Mouse (Mus musculus) kidney, embryonic 16.5 days (tissue): ENCODE measurements around the gene Osbpl9. TPM values are rescaled to one million over a fixed set of nuclear protein-coding genes. Genes with fewer than 3 reads are reported as not detected.

ENCODE experiments used
- ATAC-seq: fragments of 200-750 bp; cut with Nextera tagmentation; 2 replicates; pipeline ENCODE4 v1.8.0; 2017; ENCODE audit warnings: moderate TSS enrichment; ENCODE audit not compliant: low FRiP score, low TSS enrichment
- H3K27ac ChIP-seq: fragments of 300-500 bp; sonication (generic); 2 replicates; pipeline ENCODE4 v1.5.1; 2014; ENCODE audit warnings: low read length
- H3K27me3 ChIP-seq: fragments of 300-500 bp; sonication (generic); 2 replicates; pipeline ENCODE4 v1.6.1; 2014; ENCODE audit warnings: low read length, control low read depth, mixed read lengths; ENCODE audit not compliant: insufficient read depth
- H3K36me3 ChIP-seq: fragments of 300-500 bp; sonication (generic); 2 replicates; pipeline ENCODE4 v1.6.1; 2014; ENCODE audit warnings: low read length, control low read depth, mixed read lengths; ENCODE audit not compliant: insufficient read depth
- H3K4me1 ChIP-seq: fragments of 300-500 bp; sonication (generic); 2 replicates; pipeline ENCODE4 v1.6.1; 2014; ENCODE audit warnings: low read length, control low read depth, mixed read lengths; ENCODE audit not compliant: insufficient read depth
- H3K4me2 ChIP-seq: fragments of 300-500 bp; sonication (generic); replicated peaks from 2 replicates; pipeline ENCODE4 v1.6.1; 2014; ENCODE audit warnings: low read depth, low read length
- H3K4me3 ChIP-seq: fragments of 300-500 bp; sonication (generic); 2 replicates; pipeline ENCODE4 v1.5.1; 2014; ENCODE audit warnings: mild to moderate bottlenecking, low read length
- H3K9ac ChIP-seq: fragments of 300-500 bp; sonication (generic); replicated peaks from 2 replicates; pipeline ENCODE4 v1.6.1; 2014; ENCODE audit warnings: low read length
- H3K9me3 ChIP-seq: fragments of 300-500 bp; sonication (generic); 2 replicates; pipeline ENCODE4 v1.6.1; 2016; ENCODE audit warnings: low read length, control low read depth
- WGBS: fragments of 180-500 bp; shearing (Covaris S2); extraction: QIAGEN DNeasy Blood & Tissue Kit; methylation state at CpG from one replicate; pipeline ENCODE4 v1.1.7; 2014; 5-methylcytosine and 5-hydroxymethylcytosine counted together
- polyA plus RNA-seq: library from polyadenylated mRNA; unstranded; fragments of >200 nt; fragmentation: Nextera tagmentation; extraction: Ambion mirVana; gene quantifications from 2 replicates; pipeline ENCODE4 v1.2.1, GENCODE M21; 2015

The Osbpl9 gene
- polyA plus RNA-seq, 1 experiment from 2014 or later = 77.6 TPM

DNA sequence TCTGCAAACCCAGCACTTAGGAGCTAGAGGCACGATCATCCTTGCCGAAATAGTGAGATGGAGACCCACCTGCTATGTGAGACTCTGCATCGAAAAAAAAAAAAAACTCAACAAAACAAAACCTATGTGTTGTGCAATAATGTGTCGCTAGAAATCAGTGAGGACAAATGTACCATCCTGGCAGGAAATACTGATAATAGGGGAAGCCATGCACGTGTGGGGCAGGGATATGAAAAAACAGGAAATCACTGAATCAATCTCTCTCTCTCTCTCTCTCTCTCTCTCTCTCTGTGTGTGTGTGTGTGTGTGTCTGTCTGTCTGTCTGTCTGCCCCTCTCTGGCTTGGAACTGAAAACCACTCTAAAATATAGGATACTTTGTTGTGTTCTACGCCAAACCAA lies 81.3 kb downstream of the Osbpl9 start:
- no peak for ATAC-seq
- no peaks in the 10 kb centered on the region for H3K36me3 ChIP-seq
- H3K27me3 ChIP-seq = no peaks in the 10 kb centered on the region
- no peak overlapping the region for H3K9ac ChIP-seq
- no peak overlapping the region for H3K4me3 ChIP-seq
- no peaks in the 10 kb centered on the region for H3K9me3 ChIP-seq
- WGBS = 75% methylated on average over 6 of the region's 6 CpGs
- H3K4me1 ChIP-seq = peaks cover 22% of the 10 kb centered on the region
- H3K27ac ChIP-seq = no peak overlapping the region
- no peak overlapping the region for H3K4me2 ChIP-seq

DNA sequence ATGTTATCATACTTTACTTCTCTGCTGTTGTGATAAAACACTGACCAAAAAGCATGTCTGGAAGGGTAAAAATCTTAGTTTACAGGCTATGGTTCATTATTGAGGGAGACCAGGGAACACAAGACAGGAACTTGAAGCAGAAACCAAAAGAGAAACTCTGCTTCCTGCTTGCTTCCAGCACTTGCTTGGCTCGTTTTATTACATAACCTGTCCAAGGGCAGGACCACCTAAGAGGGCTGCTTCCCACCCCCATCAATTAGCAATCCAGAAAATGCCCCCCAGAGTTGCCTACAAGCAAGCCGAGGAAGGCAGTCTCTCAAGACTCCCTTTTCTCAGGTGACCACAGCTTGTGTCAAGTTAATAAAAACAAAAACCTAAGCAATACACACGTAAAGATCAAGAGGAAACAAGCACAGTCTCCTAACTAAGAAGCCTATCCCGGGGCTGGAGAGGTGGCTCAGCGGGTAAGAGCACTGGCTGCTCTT lies 82.4 kb downstream of the Osbpl9 start:
- ATAC-seq = no peak
- H3K4me3 ChIP-seq = no peak overlapping the region
- no peak overlapping the region for H3K9ac ChIP-seq
- no peaks in the 10 kb centered on the region for H3K36me3 ChIP-seq
- peaks cover 23% of the 10 kb centered on the region for H3K4me1 ChIP-seq
- H3K27me3 ChIP-seq = no peaks in the 10 kb centered on the region
- WGBS = 80% methylated on average over 5 of the region's 5 CpGs
- no peak overlapping the region for H3K4me2 ChIP-seq
- no peak overlapping the region for H3K27ac ChIP-seq
- no peaks in the 10 kb centered on the region for H3K9me3 ChIP-seq

DNA sequence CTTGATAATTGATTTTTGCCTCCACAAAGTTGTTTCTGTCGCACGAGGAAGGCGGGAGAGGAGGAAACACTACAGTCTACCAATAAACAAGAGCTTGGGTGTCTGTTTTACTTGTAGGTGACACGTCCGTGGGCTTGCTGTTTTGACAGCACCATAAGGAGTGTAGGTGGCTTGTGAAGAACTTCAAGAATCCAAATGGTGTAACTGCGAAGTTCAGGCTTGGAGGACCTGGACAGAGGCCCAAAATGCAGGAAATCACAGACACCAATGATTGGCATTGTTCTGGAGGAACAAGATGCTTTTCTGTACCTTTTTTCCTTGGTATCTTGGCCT lies 83.8 kb downstream of the Osbpl9 start:
- Histone ChIP-seq H3K36me3 (no peaks in the 10 kb centered on the region), H3K4me2 (peak overlapping the region; percentile 69), H3K27ac (peak overlapping the region; percentile 81), H3K4me3 (peak overlapping the region; percentile 66), H3K27me3 (no peaks in the 10 kb centered on the region), H3K4me1 (peaks cover 23% of the 10 kb centered on the region), H3K9ac (peak overlapping the region; percentile 81), H3K9me3 (no peaks in the 10 kb centered on the region)
- ATAC-seq = peak; percentile 61
- WGBS = 6% methylated on average over 6 of the region's 6 CpGs

DNA sequence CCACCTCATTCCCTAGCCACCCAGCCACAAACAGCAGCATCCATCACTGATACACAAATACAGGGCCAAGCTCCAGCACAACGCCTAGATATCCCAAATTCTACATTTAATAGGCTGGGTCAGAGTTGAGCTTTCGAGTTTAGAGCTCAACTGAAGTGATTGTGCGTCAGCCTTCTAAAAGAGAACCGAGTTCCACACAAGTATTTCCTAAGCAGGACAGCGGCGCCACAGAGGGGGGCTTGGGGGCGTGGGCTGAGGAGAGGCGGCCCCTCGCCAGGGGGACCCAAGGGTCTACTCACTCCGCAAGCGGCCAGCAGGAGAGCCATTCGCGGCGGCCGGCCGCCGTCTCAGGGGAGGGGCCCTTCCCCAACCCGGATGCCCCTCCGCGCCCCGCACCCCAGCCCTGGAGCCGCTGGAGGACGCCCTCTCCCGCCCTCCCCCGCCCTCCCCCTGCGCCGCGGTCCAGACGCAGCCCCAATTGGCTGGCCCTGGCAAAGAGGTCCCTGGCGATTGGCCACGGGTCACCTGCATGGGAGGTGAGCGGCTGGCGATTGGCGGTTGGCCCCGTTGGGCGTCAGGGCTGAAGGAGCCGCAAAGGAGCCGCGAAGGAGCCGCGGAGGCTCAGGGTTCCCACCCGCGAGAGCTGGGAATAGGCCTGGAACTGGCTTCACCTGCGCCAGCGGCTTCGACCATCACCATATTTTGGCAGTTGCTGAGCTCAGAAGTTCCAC lies 84.3 kb downstream of the Osbpl9 start:
- ATAC-seq = peak; percentile 99

DNA sequence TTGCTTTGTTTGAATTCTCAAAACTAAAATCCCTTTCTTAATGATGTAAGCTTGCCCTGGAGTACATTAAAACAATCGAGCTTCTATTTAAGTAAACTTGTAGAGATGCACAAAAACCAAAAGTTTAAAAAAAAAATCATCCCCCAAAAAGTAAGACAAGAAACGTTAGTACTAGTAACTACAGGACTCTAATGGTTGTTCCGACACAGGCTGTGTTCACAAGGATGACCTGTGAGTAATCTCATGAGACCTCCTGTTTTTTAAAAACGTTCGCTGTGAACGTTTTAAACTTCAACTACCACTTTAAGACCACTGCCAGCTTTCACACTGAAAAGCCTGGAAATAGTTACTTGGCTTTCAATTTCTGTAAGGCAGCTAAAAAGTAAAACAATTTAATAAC lies 85.1 kb downstream of the Osbpl9 start:
- no peak for ATAC-seq
- Histone ChIP-seq H3K27me3 (no peaks in the 10 kb centered on the region), H3K9ac (0 out of 2 replicates have a peak overlapping the region, but pooled peaks have one; percentile 46), H3K4me1 (peaks cover 20% of the 10 kb centered on the region), H3K4me3 (peak overlapping the region; percentile 66), H3K4me2 (peak overlapping the region; percentile 69), H3K9me3 (no peaks in the 10 kb centered on the region), H3K36me3 (no peaks in the 10 kb centered on the region), H3K27ac (no peak overlapping the region)
- 23% methylated on average over 6 of the region's 6 CpGs for WGBS

More for the DNA sequence above, 84.3 kb downstream of the Osbpl9 start:
- Histone ChIP-seq H3K4me2 (peak overlapping the region; percentile 69), H3K4me1 (peaks cover 20% of the 10 kb centered on the region), H3K27ac (peak overlapping the region; percentile 88), H3K27me3 (no peaks in the 10 kb centered on the region), H3K9me3 (no peaks in the 10 kb centered on the region), H3K4me3 (peak overlapping the region; percentile 66), H3K9ac (peak overlapping the region; percentile 81), H3K36me3 (no peaks in the 10 kb centered on the region)
- under 1% methylated on average over 34 of the region's 46 CpGs for WGBS

DNA sequence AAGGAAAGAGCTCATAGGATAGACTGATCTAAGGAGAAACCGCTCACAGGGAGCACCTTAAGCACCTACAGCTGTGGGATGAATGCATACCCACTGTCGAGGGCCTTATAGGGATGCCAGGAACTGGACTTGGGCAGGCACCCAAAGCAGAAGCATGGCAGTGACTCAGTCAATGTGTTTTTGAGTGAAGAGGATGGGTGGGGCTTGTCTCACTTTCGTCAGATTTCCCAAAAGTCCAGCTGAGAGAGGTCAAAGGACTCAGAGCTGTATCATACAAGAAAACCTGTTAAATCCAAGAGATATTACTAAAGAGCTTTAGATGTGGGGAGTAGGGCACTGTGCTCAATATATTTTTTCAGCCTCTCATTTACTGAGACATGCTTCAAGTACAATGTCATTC lies 85.6 kb downstream of the Osbpl9 start:
- Histone ChIP-seq H3K9me3 (no peaks in the 10 kb centered on the region), H3K27me3 (no peaks in the 10 kb centered on the region), H3K4me3 (no peak overlapping the region), H3K4me2 (peak overlapping the region; percentile 69; the same call in 1 of the 2 replicates), H3K9ac (no peak overlapping the region), H3K4me1 (peaks cover 20% of the 10 kb centered on the region), H3K27ac (no peak overlapping the region), H3K36me3 (no peaks in the 10 kb centered on the region)
- no peak for ATAC-seq
- 73% methylated on average over 3 of the region's 3 CpGs for WGBS

DNA sequence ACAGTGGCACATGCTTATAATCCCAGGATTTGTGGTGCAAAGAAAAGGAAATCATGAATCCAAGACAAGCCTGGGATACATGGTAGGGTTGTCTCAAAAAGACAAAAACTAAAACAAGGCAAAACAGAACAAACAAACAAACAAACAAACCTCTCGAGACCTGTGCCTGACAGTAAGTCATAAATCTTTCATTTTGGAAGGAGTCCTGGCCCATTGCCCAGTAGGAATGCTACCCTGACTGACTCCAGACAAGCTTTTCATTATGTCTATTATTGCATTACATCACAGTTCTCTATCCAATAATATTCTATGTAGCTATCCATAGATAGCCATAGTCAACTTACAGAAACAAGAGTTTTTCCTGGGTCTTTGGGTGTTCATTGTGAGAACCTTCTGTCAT lies 86.3 kb downstream of the Osbpl9 start:
- H3K9ac ChIP-seq = no peak overlapping the region
- WGBS = 17% methylated on average over 1 of the region's 1 CpGs
- no peak overlapping the region for H3K4me3 ChIP-seq
- no peak overlapping the region for H3K27ac ChIP-seq
- ATAC-seq = no peak
- H3K9me3 ChIP-seq = no peaks in the 10 kb centered on the region
- no peaks in the 10 kb centered on the region for H3K27me3 ChIP-seq
- no peaks in the 10 kb centered on the region for H3K36me3 ChIP-seq
- peaks cover 20% of the 10 kb centered on the region for H3K4me1 ChIP-seq
- H3K4me2 ChIP-seq = no peak overlapping the region

DNA sequence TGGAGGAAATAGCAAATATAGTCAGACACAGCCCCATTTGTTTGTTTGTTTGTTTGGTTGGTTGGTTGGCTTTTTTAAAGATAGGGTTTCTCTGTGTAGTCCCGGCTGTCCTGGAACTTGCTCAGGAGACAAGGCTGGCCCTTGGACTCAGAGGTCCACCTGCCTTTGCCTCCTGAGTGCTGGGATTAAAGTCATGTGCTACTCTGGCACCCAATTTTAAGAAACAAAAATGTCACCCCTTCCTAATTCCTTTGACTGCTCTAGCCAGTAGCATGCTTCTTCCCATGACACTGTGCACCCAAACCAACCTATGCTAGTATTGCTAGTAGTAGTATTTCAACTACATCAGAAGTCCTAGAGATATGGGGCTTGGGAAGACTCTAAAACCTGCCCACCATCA lies 87.8 kb downstream of the Osbpl9 start:
- no peaks in the 10 kb centered on the region for H3K36me3 ChIP-seq
- H3K4me1 ChIP-seq = peaks cover 20% of the 10 kb centered on the region
- H3K4me2 ChIP-seq = no peak overlapping the region
- no peak for ATAC-seq
- H3K4me3 ChIP-seq = no peak overlapping the region
- no peaks in the 10 kb centered on the region for H3K27me3 ChIP-seq
- no peak overlapping the region for H3K27ac ChIP-seq
- H3K9me3 ChIP-seq = no peaks in the 10 kb centered on the region
- no peak overlapping the region for H3K9ac ChIP-seq
- 90% methylated on average over 1 of the region's 1 CpGs for WGBS

DNA sequence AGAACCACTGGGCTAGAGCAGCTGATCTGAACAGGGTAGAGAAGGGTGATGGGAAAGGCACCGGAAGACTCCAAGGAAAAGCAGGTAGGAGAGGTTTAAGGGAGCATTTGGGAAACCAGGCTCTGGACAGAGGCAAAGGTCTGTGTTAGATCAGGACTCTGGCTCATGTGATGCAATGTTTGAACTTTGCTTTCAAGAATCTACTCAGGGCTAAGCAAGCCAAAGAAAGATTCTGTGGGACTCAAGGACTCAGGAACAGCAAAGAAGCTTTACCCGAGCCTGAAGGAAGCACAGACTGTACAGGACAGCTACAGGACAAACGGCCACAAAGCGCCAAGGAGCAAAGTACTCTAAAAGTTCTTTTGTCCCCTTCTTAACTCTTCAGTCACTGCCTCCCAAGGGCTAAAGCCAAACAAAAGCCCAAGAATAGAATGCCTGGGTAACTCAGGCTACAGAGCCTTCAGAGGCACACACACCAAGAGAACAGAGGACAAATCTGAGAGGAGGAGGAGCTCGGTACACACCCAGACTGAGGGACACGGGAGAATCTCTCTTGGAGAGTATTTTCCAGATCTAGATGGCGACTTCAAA lies 89.1 kb downstream of the Osbpl9 start:
- Histone ChIP-seq H3K4me2 (no peak overlapping the region), H3K9me3 (no peaks in the 10 kb centered on the region), H3K4me3 (no peak overlapping the region), H3K9ac (no peak overlapping the region), H3K27ac (no peak overlapping the region), H3K36me3 (no peaks in the 10 kb centered on the region), H3K27me3 (no peaks in the 10 kb centered on the region), H3K4me1 (peaks cover 13% of the 10 kb centered on the region; the same call in 1 of the 2 replicates)
- ATAC-seq = no peak
- 71% methylated on average over 7 of the region's 7 CpGs for WGBS

DNA sequence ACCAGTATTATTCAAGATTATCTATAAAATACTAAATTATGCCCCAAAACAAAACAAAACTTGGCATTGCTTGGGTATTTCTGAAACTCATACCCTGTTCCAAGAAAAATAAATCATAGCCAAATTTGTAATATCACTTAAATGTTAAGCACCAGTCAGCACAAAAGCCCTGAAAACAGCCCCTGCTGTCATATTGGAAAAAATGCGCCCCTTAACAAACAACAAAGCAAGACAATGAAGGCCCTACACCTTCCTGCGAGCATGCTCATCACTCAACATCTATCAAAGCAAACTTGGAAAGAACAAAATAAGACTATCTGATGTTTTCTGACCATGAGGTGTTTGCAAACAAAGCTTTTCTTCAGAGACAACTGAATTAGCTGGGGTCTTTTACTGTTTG lies 91.1 kb downstream of the Osbpl9 start:
- Histone ChIP-seq H3K9me3 (no peaks in the 10 kb centered on the region), H3K36me3 (no peaks in the 10 kb centered on the region), H3K4me1 (0 out of 2 replicates have a peak, but pooled peaks cover 4% of the 10 kb centered on the region), H3K4me3 (no peak overlapping the region), H3K27me3 (no peaks in the 10 kb centered on the region), H3K9ac (no peak overlapping the region), H3K27ac (no peak overlapping the region), H3K4me2 (no peak overlapping the region)
- 94% methylated on average over 2 of the region's 2 CpGs for WGBS
- no peak for ATAC-seq
